Mouse (Mus musculus): Measurements from ENCODE around the gene Wdr45. TPM values are rescaled to one million over a fixed set of nuclear protein-coding genes. Genes with fewer than 3 reads are reported as not detected.

Wdr45 gene
- total and polyA plus RNA-seq, 3 experiments = 18.0 to 24.1 (median 21.4) TPM

GRCm38 (mm10) chrX:7724135-7724534, 10.0 kb downstream of the Wdr45 start:
- H3K9me3 ChIP-seq (replicated peaks; ENCODE audit: low read length) = no peaks in the 10 kb centered on the region
- no peak for TF ChIP-seq RAD21 (IDR thresholded peaks at IDR 0.05; ENCODE audit: low read depth, low read length)
- no peak for TF ChIP-seq CHD2 (IDR thresholded peaks at IDR 0.05; ENCODE audit: low read length)
- TF ChIP-seq SIN3A (IDR thresholded peaks at IDR 0.05; ENCODE audit: low read length) = no peak
- no peak for TF ChIP-seq PAX5 (IDR thresholded peaks at IDR 0.05; ENCODE audit: low read length)
- TF ChIP-seq ZNF384 (IDR thresholded peaks at IDR 0.05; ENCODE audit: low read depth, low read length) = no peak
- no peak for TF ChIP-seq POLR2AphosphoS2 (IDR thresholded peaks at IDR 0.05; ENCODE audit: low read depth, low read length)
- no peak for TF ChIP-seq MAZ (IDR thresholded peaks at IDR 0.05; ENCODE audit: low read depth, low read length)
- TF ChIP-seq ZC3H11A (IDR thresholded peaks at IDR 0.05; ENCODE audit: low read depth, low read length) = no peak
- no peak for TF ChIP-seq EP300 (IDR thresholded peaks at IDR 0.05; ENCODE audit: low read length)
- H3K4me1 ChIP-seq (ENCODE audit: control insufficient read depth in 1 of 2, insufficient read depth in 2 of 2) = peaks cover 9 to 20% of the 10 kb centered on the region in 2 experiments
- dilution Hi-C loops (cut with MboI; ENCODE audit: extremely low pct_ligation_motif_present, extremely low pct_unique_long_range_greater_than_20kb, low sequenced_read_pairs) (no loop called here), in situ Hi-C loops (cut with MboI; ENCODE audit: low pct_ligation_motif_present, low pct_unique_long_range_greater_than_20kb, low sequenced_read_pairs) (no loop called here)
- no peaks in the 10 kb centered on the region for H3K27me3 ChIP-seq (replicated peaks)
- H3K4me2 ChIP-seq (ENCODE audit: insufficient read depth, low read depth, poor library complexity, severe bottlenecking) = no peak overlapping the region
- no peak for DNase-seq (ENCODE audit: extremely low read depth)
- no peak overlapping the region for H3K4me3 ChIP-seq (replicated peaks in 1 of 3; ENCODE audit: low read depth in 2 of 3, low read length in 2 of 3, poor library complexity in 1 of 3)
- H3K36me3 ChIP-seq (replicated peaks in 1 of 2; ENCODE audit: control insufficient read depth in 1 of 2, insufficient read depth in 1 of 2, low read length in 1 of 2) = peaks cover 28 to 41% of the 10 kb centered on the region in 2 experiments
- no peak overlapping the region for H3K27ac ChIP-seq (ENCODE audit: insufficient read depth, low read depth)
- H3K9ac ChIP-seq (ENCODE audit: insufficient read depth, low read depth) = no peak overlapping the region
- H3K79me2 ChIP-seq (replicated peaks; ENCODE audit: control insufficient read depth, extremely low read depth, insufficient read depth, poor library complexity, severe bottlenecking) = peaks cover 13% of the 10 kb centered on the region

- no peak for DNase-seq (ENCODE audit: extremely low read depth)
- H3K36me3 ChIP-seq (replicated peaks in 1 of 2; ENCODE audit: control insufficient read depth in 1 of 2, insufficient read depth in 1 of 2, low read length in 1 of 2) = peaks cover 28 to 44% of the 10 kb centered on the region in 2 experiments
- peaks cover 11 to 21% of the 10 kb centered on the region in 2 experiments; a peak in 3 of 4 replicates for H3K4me1 ChIP-seq (ENCODE audit: control insufficient read depth in 1 of 2, insufficient read depth in 2 of 2)
- no peak overlapping the region for H3K4me2 ChIP-seq (ENCODE audit: insufficient read depth, low read depth, poor library complexity, severe bottlenecking)
- peaks cover 16% of the 10 kb centered on the region for H3K79me2 ChIP-seq (replicated peaks; ENCODE audit: control insufficient read depth, extremely low read depth, insufficient read depth, poor library complexity, severe bottlenecking)
- no peak overlapping the region for H3K4me3 ChIP-seq (replicated peaks in 1 of 3; ENCODE audit: low read depth in 2 of 3, low read length in 2 of 3, poor library complexity in 1 of 3)
- H3K27me3 ChIP-seq (replicated peaks) = no peaks in the 10 kb centered on the region
- no peak for TF ChIP-seq ELF1 (IDR thresholded peaks at IDR 0.05; ENCODE audit: low read depth, low read length)
- TF ChIP-seq CHD1 (IDR thresholded peaks at IDR 0.05; ENCODE audit: low read depth, low read length) = no peak
- no peak for TF ChIP-seq TBP (conservative IDR thresholded peaks at IDR 0.05; ENCODE audit: low read depth, low read length)
- TF ChIP-seq MYC (IDR thresholded peaks at IDR 0.05; ENCODE audit: low read depth, low read length) = no peak
- TF ChIP-seq MAZ (IDR thresholded peaks at IDR 0.05; ENCODE audit: low read depth, low read length) = no peak
- no peak for TF ChIP-seq NRF1 (IDR thresholded peaks at IDR 0.05; ENCODE audit: low read depth, low read length)
- no peaks in the 10 kb centered on the region for H3K9me3 ChIP-seq (replicated peaks; ENCODE audit: low read length)
- no peak overlapping the region for H3K9ac ChIP-seq (ENCODE audit: insufficient read depth, low read depth)
- no peak overlapping the region for H3K27ac ChIP-seq (ENCODE audit: insufficient read depth, low read depth)
- in situ Hi-C loops (cut with MboI; ENCODE audit: low pct_ligation_motif_present, low pct_unique_long_range_greater_than_20kb, low sequenced_read_pairs) = no loop called here
- dilution Hi-C loops (cut with MboI; ENCODE audit: extremely low pct_ligation_motif_present, extremely low pct_unique_long_range_greater_than_20kb, low sequenced_read_pairs) = no loop called here
Measured at GRCm38 (mm10) chrX:7725841-7726240, 11.7 kb downstream of the Wdr45 start.

DNA sequence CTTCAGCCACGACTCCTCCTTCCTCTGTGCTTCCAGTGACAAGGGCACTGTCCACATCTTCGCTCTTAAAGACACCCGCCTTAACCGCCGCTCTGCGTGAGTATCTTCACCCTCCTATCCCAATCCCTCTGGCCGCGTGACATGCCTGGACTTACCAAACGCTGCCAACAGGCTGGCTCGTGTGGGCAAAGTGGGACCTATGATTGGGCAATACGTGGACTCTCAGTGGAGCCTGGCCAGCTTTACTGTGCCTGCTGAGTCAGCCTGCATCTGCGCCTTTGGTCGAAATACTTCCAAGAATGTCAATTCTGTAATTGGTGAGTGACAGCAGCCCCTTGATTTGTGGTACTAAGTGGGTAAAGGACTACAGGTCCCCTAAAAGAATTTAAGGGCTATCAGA, 13.0 kb downstream of the Wdr45 start:
- peaks cover 28 to 50% of the 10 kb centered on the region in 2 experiments for H3K36me3 ChIP-seq (replicated peaks in 1 of 2; ENCODE audit: control insufficient read depth in 1 of 2, insufficient read depth in 1 of 2, low read length in 1 of 2)
- H3K4me2 ChIP-seq (ENCODE audit: insufficient read depth, low read depth, poor library complexity, severe bottlenecking) = no peak overlapping the region
- H3K9ac ChIP-seq (ENCODE audit: insufficient read depth, low read depth) = no peak overlapping the region
- H3K79me2 ChIP-seq (replicated peaks; ENCODE audit: control insufficient read depth, extremely low read depth, insufficient read depth, poor library complexity, severe bottlenecking) = peaks cover 16% of the 10 kb centered on the region
- no peak overlapping the region for H3K4me3 ChIP-seq (replicated peaks in 1 of 3; ENCODE audit: low read depth in 2 of 3, low read length in 2 of 3, poor library complexity in 1 of 3)
- TF ChIP-seq NELFE (IDR thresholded peaks at IDR 0.05; ENCODE audit: low read depth, low read length) (no peak), EP300 (IDR thresholded peaks at IDR 0.05; ENCODE audit: low read length) (no peak), USF2 (conservative IDR thresholded peaks at IDR 0.05; ENCODE audit: low read depth, low read length) (no peak), NRF1 (IDR thresholded peaks at IDR 0.05; ENCODE audit: low read depth, low read length) (no peak), USF1 (IDR thresholded peaks at IDR 0.05; ENCODE audit: low read depth, low read length) (no peak), ZMIZ1 (IDR thresholded peaks at IDR 0.05; ENCODE audit: low read depth, low read length) (no peak), ZNF384 (IDR thresholded peaks at IDR 0.05; ENCODE audit: low read depth, low read length) (no peak), ELF1 (IDR thresholded peaks at IDR 0.05; ENCODE audit: low read depth, low read length) (no peak), SMC3 (IDR thresholded peaks at IDR 0.05; ENCODE audit: low read depth, low read length) (no peak), RCOR1 (conservative IDR thresholded peaks at IDR 0.05; ENCODE audit: low read depth, low read length) (no peak), TCF12 (IDR thresholded peaks at IDR 0.05; ENCODE audit: low read depth, low read length) (no peak), PAX5 (IDR thresholded peaks at IDR 0.05; ENCODE audit: low read length) (no peak), UBTF (IDR thresholded peaks at IDR 0.05; ENCODE audit: low read depth, low read length) (no peak), JUND (conservative IDR thresholded peaks at IDR 0.05; ENCODE audit: low read depth, low read length) (no peak)
- no peak overlapping the region for H3K27ac ChIP-seq (ENCODE audit: insufficient read depth, low read depth)
- no peaks in the 10 kb centered on the region for H3K27me3 ChIP-seq (replicated peaks)
- peaks cover 11 to 20% of the 10 kb centered on the region in 2 experiments; a peak in 3 of 4 replicates for H3K4me1 ChIP-seq (ENCODE audit: control insufficient read depth in 1 of 2, insufficient read depth in 2 of 2)
- in situ Hi-C loops (cut with MboI; ENCODE audit: low pct_ligation_motif_present, low pct_unique_long_range_greater_than_20kb, low sequenced_read_pairs) = no loop called here
- dilution Hi-C loops (cut with MboI; ENCODE audit: extremely low pct_ligation_motif_present, extremely low pct_unique_long_range_greater_than_20kb, low sequenced_read_pairs) = no loop called here
- no peaks in the 10 kb centered on the region for H3K9me3 ChIP-seq (replicated peaks; ENCODE audit: low read length)
- no peak for DNase-seq (ENCODE audit: extremely low read depth)

All from CH12.LX (cell line).